Mouse (Mus musculus) cerebellum, adult 8-10 months (tissue): ENCODE data around the gene Tom1l2.

ENCODE experiments used
- DNase-seq: peaks from one replicate; pipeline ENCODE4 v3.0.0; 2022

Tom1l2 gene

DNA sequence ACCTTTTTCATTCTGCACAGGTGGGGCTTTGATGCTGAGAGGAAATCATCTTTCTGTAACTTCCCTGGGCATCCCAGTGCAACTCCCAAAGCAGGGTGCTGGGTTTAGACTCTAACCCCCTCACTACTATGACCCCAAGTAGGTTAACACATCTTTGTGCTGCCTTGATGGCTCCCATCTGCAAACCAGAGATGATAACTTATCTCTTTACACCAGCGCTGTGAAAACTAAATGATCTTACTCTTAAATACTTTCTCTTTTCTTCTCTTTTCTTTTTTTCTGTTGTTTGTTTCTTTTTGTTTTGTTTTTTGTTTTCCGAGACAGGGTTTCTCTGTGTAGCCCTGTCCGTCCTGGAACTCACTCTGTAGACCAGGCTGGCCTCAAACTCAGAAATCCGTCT is 6.8 kb downstream of the Tom1l2 start:
- DNase-seq = no peak

DNA sequence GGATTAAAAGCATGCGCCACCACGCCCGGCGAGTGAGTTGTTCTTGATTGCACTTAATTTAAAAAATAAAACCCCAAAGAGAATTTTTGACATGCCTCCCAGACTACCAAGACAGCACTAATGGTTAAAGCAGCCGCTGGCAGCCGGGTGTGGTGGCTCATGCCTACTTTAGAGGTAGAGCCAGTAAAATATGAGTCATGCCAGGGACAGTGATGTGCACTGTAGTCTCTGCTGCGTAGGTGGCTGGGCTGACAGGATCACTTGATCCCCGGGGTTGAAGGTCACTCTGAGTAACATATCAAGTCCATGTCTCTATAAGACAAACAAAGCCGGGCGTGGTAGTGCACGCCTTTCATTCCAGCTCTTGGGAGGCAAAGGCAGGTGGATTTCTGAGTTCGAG is 13.3 kb downstream of the Tom1l2 start:
- no peak for DNase-seq

DNA sequence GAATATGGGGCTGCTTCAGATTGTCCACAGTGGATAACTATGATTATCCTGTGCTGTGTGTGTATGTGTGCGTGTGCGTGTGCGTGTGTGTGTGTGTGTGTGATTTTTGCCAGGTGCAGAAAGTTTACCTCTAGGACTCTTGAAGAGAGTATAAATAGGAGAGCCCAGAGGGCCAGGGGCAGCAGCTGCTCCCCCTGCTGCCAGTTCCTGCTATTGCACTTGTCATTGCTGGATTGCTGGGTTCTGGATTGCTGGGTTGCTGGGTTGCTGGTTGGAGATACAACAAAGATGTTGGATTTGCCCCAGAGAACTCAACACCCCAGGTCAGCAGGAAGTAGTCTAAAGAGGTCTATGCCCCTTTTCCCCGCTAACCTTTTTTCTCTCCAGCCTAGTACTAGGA is 14.4 kb downstream of the Tom1l2 start:
- DNase-seq = peak; percentile 46

DNA sequence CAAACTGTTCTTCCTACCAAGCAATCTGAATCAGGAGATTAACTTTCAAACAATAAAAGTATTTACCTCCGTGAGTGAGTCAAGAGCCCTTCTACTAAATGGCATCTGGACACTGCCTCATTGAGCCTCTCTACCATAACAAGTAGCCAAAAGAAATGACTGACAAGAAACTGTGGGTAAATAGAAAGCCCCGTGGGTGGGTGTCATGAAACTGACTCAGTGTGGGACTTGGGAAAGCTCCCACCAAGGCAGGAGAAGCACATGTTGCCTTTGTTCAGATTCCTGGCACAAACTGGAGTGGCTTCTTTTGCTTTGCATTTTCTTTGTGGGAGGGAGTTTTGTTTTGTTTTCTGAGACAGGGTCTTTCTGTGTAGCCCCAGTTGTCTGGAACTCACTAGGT is 16.9 kb downstream of the Tom1l2 start:
- no peak for DNase-seq

DNA sequence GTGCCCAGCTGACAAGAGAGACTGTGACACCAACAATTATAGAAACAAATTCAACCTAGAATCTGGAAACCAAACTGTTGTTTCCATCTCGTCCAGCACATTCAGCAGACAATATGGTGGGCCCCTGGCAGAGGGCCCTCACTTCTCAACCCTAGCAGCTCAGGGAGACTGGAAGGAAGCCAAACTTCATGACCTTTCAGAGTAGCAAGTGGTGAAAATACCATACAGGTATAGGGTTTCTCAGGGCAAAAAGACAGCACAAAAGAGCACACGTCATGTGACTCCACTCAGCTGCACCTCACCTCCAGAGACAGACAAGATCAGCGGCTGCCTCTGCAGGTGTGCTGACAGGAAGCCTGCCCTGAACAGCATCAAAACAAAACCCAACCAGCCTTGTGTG is 18.6 kb downstream of the Tom1l2 start:
- DNase-seq = no peak

DNA sequence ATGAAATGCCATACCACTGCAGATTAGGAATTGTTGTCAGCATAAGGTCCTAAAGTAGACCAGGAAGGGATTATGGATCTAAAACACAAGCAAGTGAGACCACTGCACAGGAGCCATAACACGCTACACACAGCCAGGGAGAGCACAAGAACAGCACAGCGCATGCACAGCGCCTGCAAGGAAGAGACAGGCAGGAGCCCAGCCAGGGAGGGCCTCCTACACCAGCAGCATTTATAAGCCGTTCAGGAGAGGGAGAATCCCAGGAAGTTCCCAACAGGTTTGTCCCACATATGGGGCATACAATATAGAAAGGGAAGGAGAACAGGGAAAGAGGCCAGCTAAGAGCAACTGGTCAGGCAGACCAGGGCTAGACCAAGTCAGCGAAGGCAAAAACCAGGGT is 19.2 kb downstream of the Tom1l2 start:
- no peak for DNase-seq

DNA sequence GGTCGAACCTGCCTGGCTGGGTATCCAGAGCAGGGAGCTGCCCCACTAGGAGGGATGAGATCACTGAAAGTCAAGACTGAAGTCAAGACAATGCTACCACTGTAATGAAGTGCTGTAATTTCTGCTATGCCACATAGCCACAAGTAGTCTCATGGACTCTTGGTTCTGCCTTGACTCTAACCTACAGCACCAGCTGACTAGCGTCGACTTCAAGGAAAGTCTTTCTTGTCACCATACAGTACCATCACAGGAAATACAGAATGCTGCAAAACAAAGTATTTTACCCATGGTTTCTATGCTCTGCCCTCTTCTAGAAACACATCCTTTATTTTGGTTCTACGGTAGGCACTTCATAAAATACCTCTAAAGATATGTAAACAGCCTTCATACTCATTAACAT is 22.2 kb downstream of the Tom1l2 start:
- no peak for DNase-seq

DNA sequence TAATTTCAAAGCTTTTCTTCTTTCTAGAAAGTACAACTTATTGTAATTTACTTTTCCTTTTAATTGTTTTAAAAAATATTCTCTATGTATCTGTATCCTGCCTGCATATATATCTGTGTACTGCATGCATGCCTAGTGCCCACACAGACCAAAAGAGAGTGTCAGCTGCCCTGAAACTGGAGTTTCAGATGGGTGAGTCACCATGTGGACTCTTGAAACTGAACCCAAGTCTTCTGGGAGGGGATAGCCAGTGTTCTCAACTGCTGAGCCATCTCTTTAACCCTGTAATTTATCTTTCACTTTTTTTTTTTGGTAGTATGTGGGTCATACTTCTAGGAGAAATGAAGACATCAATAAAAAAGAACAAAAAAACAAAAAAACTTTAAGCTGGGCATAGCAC is 29.0 kb downstream of the Tom1l2 start:
- no peak for DNase-seq

DNA sequence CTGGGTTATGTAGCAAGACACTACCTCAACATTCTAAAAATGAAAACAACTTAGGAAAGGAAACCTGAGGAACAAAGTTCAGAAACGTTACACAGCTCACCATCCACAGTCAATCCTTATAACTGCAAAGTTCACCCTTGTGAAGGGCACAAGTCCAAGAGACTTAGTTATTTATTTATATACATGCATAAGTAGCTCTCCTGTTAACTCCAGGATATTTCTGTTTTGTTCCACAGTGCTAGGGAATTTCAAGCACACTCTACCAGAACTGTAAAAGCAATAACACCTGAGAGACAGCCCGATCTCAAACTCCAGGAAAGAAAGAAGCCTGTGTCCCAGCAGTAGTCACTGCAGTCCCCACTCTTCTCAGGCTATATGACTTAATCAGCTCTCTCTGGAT is 31.3 kb downstream of the Tom1l2 start:
- DNase-seq = no peak

DNA sequence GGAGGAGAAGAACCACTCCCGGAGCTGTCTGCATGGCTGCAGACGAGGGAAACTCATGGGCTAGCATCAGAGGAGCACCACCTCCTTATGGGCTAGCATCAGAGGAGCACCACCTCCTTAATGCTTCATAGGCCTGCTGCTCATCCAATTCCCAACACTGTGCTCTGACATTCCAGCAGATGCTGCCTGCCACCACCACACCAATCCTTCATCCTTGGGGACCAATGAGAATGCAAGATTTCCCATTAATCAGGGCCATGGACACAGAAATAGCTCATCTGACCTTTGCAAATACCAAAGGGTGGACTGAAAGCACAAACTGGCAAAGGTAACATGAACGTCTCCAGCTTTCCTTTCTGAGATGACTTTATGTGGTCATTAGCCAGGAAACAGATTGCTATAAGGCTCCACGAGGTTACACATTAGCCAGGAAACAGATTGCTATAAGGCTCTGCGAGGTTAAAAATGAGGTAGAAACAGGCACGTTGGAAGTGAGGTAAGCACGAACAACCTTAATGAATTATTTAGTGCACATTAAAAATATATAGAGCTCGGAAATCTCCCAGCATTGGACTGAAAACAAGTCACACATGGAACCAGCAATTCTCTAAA is 32.2 kb downstream of the Tom1l2 start:
- DNase-seq = no peak

DNA sequence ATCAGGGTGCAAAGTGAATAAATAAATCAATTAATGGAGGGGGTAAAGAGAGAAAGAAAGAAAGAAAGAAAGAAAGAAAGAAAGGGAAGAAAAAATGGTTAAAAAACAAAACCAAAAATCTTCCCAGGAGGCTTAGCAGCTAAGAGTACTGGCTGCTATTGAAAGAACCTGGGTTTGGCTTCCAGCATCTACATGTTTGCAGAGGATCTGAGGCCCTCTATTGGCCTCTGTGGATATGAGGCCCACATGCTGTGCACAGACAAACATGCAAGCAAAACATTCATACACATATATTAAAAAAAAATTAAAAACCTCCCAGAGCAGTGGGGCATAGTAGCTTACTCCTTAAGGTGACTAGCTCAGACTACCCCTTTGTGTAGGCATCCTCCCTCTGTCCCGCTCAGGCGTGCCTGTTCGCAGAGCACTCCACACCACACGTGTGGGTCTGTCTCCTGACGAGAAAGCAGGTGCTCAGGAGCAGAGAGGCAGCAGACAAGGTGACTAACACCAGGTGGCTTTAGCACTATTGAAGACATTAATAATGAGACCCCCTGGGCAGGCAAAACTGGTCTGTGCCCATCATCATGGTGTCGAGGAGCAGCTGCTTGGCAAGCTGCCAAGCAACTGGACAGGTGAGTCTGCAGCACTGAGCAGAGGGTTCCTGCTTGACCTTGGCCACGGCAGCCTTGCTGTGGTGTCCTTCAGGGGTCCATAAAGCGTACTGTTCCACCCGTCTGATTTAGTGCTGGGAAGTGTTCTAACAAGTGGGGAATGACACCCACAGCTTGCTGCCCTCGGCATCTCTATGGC is 33.2 kb downstream of the Tom1l2 start:
- no peak for DNase-seq

DNA sequence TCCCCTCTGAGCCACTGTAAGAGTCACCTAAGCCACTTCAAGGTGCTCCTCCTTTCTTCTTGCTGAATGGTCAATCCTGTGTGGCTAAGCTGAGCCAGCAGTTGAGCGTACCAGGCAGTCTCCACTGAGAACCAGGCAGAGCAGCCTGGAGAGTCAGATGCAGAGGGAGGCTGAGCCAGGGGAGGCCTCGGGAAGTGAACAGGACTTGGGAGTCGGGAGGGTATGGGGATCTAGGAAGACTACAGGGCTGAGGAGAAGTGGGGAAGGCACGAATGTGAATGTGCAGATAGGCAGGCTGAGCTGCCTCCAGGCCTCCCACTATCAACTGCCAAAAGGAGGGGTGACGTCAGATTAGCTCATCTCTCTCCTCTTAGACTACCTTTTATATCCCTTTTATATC is 34.0 kb downstream of the Tom1l2 start:
- DNase-seq = no peak

DNA sequence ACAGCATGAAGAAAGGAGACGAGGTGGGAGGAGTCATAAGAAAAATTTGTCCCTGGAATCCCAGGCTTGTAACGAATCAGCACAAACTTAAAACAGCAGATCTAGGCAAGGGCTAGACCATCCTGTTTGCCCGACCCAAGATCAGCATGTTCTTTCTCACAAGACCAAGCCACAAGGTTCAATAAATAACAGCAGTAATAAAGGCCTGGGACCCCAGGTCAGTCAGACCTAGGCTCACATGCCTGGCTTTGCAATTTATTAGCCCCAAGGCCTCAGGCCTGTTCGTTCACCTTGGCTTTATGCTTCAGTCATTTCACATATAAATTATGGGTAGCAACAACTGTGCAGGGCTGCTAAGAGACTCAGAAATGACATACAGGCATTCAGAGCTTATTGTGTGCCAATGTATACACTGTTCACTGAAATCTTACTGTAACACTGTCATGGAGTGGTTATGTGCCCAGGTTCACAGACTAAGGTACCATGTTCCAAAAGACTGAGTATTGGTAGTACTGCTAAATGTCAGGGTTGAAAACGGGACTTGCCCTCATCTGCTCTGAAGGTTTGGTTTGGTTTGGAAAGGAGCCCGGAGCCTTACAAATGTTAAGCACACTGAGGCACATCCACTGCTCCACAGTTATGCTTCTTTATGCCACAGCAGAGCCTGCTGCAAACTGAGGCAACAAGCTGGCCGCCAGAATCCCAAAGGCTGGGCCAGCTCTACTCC is 35.2 kb downstream of the Tom1l2 start:
- no peak for DNase-seq

DNA sequence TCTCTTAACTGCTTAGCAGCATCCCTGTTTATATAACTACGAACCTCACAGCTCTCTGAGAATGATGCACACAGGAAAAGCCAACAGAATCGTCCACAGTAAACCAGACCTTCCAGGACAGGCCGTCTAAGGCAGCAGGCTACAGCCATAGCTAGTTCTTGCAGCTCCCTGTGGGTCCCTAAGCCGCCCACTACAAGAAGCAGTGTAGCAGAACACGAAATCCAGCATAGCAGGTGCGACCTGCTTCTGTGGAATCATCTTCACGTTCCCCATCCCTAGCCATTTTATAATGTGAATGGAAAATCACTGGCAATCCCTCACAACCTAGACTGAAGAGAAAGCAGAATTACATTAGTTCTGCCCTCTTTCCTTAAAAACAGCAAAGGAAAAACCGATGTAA is 35.8 kb downstream of the Tom1l2 start:
- no peak for DNase-seq

DNA sequence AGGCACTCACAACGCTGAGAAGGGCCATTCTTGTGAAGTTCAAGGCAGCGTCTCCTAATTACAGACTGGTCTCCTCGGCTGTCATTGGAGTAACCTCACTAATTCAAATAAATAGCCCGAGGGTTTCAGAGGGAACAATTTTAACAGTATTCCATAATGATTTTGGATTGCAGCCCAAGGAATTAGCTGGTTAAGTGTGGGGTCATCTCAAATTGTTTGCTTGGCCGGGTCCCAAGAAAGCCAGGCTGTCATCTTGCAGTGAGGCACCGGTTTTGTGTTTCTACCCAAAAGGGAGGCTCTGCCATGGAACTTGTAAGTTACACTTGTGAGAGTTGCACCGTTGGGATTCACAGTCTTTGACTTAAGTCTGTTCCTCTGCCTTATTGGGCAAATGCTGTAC is 36.5 kb downstream of the Tom1l2 start:
- DNase-seq = no peak

DNA sequence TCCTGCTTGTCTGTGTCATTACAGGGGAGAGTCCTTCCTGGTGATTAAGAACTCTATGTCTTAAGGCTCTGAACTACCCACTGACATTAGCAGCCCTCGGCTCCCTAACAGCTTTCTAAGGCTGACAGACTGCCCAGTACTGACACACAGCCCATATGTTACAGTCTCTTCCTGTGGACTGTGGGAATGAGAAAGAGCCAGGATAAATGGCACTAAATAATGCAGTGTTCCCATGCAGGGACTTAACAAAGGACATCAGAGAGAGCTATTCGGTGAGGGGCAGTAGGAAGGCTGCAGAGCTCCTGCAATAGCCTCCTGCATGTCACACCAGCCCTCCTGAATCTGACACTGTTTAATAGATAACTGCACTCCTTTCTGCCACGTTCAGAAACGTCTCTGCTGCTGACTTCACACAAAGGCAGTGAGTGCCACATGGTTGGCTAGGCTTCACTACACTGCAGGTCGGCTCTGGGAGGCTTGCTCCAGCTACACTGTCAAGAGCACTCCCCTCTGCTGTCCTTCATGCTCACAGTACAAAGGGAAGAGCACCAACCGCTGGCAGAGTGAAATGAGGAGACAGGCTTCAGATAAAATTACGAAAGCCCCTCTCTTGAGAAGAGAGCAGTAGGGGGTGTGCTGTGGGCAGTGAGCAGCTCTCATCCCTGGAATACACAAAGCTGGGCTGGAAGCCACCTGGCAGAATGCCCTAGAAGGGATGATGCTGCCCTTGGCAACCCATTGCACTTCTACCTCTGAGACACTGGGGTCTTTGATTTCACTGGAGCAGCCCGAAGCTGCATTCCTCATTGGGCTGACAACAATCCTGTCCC is 41.5 kb downstream of the Tom1l2 start:
- peak; percentile 81 for DNase-seq

DNA sequence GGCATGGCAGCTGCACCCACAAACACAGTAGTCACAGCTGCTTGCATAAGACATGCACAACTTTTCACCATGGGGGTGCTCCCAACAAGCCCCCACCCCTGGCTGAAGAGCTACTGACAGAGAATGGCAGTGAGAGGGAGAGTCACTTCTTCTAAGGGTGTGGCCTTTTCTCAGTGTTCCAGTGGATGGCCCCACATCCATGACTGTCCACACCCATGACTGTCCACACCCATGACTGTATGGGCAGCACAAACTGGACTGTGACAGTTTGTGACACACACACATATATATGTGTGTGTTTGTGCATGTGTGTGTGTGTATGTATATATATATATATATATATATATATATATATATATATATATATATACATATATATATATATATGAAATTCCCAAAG is 42.8 kb downstream of the Tom1l2 start:
- no peak for DNase-seq

DNA sequence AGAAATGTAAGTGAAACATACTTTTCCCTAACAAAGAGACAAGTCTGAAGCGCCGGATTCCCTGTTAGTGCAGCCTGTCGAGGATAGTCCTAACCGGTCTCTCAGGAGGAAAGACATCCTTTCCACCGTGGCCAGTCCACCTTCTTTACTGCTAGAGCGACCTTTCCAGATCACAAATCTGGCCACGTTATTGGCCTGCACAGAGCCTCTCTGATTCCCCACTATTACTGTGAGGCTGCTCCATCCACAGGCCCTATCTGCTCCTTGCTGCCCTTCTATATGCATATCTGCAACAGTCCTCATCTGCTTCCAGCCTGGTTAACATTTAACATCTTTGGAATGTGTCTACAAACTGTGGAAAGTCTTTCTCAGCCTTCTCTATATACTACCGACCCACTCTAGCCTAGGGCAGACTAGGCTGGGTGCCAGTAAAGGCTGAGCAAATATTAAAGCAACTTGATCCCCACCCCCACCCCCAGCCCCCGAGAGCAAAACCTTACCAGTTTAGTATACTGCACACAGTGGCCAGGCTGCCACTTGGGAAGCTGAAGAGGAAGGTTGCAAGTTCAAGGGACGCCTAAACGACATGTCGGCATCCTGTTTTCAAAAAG is 44.1 kb downstream of the Tom1l2 start:
- DNase-seq = no peak

DNA sequence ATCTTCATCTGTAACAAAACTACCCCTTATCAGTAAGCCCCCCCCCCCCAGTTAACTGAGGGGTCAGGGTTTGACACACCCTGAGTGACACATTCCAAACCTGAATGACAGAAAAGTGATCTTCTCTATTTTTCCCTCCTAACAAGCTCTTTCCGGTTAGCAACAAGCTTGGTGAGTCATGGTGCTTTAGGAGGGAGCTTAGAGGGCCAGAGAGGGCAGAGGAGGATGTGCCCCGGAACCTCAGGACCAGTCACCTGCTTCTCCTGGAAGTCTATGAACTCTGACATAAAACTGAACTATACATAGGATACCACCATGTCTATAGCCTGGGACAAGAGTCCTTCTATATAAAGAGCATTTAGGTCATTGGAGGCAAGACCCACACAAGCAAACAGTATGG is 44.6 kb downstream of the Tom1l2 start:
- DNase-seq = no peak

DNA sequence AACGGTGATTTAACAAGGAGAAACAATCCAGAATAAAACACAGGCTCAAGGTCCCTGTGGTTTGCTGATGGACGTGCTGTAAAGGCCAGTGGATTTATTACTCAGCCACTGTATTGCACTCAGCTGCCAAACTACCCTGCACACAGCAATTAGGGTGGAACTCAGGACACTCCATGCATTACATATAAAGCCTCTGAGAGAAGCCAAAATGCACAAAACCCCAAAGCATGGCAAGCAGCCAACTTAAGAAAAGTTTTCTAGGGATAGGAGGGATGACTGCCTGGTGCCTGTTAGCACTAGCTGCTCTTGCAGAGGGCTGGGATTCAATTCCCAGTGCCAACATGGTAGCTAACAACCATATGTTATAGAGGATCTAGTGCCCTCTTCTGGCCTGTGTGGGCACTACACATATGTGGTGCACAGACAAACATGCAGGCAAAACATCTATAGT is 45.3 kb downstream of the Tom1l2 start:
- no peak for DNase-seq

DNA sequence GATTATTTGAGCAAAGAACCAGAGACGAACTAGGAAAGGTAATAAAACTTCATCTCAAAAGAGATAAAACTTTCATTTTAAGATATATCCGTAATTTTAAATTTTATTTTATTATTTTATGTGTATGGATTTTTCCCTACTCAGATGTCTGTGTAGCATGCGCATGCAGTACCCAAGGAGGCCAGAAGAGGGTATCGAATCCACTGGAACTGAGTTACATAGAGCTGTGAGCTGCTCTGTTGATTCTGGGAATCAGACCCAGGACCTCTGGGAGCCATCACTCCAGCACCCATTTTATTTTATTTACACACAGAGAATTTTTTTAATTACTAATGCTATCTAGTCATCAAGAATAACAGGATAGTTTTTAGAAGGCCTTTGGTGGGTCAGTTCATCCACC is 45.9 kb downstream of the Tom1l2 start:
- DNase-seq = no peak

DNA sequence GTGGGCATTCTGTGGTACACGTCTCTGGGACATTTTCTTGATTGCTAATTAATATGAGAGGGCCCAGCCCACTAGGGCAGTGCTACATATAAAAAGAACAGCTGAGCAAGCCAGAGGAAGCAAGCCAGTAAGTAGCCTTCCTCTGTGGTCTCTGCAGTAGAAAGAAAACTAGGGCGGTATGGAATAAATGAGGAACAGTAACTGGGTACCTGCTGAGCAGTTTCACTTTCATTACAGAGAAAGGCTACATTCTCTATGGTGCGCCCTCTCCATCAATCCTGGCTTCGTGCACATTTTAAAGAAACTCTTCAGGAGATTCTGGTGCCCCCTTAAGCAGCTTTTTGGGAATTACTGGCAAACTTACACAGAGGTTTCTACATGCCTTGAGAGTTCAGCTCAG is 47.1 kb downstream of the Tom1l2 start:
- no peak for DNase-seq

DNA sequence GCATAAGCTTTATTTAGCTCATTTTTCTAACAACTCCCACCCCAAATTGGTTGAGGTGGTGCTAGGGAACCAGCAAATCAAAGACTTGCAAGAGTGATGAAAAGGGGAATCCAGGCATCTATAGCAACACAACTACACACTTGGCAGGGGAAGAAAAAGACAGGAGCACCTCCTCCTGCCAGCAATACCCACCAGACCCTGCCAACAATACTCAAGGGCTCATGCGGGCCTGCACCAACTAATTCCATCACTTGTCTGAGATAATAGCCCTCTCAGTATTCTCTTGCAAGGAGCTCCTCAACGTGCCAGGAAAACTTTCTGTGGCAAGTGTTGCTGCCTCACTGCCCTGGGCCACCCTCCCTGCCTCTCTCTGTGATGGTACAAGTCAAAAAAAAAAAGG is 49.2 kb downstream of the Tom1l2 start:
- no peak for DNase-seq
